Mouse (Mus musculus) T-cell, adult 66 days (primary cell): Measurements from ENCODE around the gene Atp1b3. TPM values are rescaled to one million over a fixed set of nuclear protein-coding genes. Genes with fewer than 3 reads are reported as not detected.

Source experiments
- total RNA-seq, 2 experiments: library from RNA; stranded (reverse); gene quantifications; 3 replicates in 1 of 2; 4 replicates in 1 of 2; pipeline ENCODE4 v1.2.4; 2023

The Atp1b3 gene
- total RNA-seq = 100 to 1,000 TPM; 592 to 610 TPM

GRCm38 (mm10) chr9:96364141-96364838 is at the start of gene Atp1b3:
Gene Atp1b3, minus strand, starts transcription at chr9:96364442.

Other genes starting within 250 kb of the Atp1b3 start
- gene Gk5, start 245.1 kb downstream of the Atp1b3 start, total RNA-seq = 1 to 10 TPM; 6.3 to 7.6 TPM
- 10 to 100 TPM; 13.8 to 16.0 TPM for gene Tfdp2, start 168.2 kb downstream of the Atp1b3 start, total RNA-seq
- 10 to 100 TPM; 37.8 to 39.6 TPM for gene Rnf7, start 114.2 kb upstream of the Atp1b3 start, total RNA-seq
- under 1 TPM in 1 of 2 experiments, not detected in 1; 0.26 TPM for gene Gm28729, start 160.8 kb upstream of the Atp1b3 start, total RNA-seq